Mouse (Mus musculus) heart, embryonic 12.5 days (tissue): ENCODE measurements around the gene Nfil3. TPM values are rescaled to one million over a fixed set of nuclear protein-coding genes. Genes with fewer than 3 reads are reported as not detected.

Experiments
- polyA plus RNA-seq: library from polyadenylated mRNA; unstranded; fragments of >200 nt; fragmentation: Nextera tagmentation; extraction: Ambion mirVana; gene quantifications from 2 replicates; pipeline ENCODE4 v1.2.1, GENCODE M21; 2016

Gene Nfil3
- polyA plus RNA-seq, 1 experiment from 2014 or later = 46.3 TPM

Other genes starting within 250 kb of the Nfil3 start
- 51.3 and 55.2 TPM in 2 replicates for gene Auh, start 51.4 kb downstream of the Nfil3 start, polyA plus RNA-seq